Mouse (Mus musculus): Measurements from ENCODE around the gene Sgsm1.

The Sgsm1 gene

DNA sequence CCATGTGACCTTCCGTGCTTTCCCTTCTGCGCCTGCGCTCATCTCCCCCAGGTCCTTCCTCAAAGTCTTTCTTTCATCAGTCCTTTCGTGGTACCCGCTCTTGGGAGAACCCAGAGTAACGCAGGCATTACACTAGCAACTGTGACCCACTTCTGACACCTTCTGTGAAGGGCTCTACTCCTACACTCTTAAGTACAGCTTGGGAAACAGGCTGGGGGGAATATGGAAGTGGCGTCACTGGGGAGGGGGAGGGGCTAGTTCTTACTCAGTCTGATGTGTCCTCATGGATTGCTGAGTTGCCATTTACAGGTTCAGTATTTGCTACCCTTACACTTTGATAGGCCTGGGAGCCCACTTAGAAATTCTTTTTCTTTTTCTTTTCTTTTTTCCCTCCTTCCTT is 29.0 kb downstream of the Sgsm1 start:
- no peak for DNase-seq

DNA sequence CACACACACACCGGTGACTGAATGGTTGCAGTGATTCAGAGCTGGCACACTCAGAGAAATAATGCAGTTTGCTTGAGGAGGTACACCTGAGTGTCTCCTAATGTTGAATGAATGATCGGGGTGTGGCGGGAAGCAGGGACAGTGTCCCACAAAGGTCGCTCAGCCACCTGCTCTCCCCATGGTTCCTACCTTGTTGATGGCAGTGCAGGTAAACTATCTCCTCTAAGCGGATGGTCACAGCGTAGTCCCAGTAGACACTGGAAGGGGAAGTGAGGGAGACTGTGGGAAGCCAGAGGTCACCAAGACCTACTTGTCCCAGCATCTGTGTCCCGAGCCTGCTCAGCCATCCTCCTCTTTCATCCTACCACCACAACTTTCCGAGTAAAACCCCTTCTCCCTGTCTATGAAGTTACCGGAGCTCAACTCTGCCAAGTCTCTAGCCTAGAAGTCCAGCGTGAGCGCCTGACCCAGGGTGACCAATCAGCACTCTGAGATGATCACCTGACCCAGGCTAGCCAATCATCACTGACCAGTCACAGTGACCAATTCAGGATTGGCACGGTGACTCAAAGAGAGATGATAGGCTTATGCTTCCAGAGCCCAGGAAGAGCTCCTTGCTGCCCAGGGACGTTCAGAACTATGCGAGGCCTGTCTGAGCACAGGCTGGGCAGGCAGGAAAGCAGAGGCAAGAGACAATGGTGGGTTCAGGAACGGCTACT is 30.3 kb downstream of the Sgsm1 start:
- DNase-seq = peak; percentile 71 to 86

DNA sequence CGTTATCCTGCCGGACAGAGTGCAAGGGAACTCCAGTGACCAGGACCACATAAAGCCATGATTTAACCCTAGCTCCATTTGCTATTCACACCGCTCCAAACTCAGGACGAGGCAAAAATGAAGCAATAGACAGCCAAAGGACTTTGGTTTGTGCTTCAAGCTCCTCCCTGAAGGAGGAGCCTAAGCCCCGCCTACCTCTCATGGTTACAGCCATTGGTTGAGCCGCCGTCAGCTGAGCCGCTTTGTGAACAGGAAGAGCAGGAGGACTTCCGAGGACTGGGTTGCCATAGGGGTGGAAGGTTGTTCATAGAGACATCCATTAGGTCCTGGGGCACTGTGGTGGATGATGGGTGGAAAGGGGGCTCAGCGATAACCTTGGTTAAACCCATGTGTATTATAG is 34.7 kb downstream of the Sgsm1 start:
- DNase-seq = peak in 1 of 2 experiments; percentile 23

DNA sequence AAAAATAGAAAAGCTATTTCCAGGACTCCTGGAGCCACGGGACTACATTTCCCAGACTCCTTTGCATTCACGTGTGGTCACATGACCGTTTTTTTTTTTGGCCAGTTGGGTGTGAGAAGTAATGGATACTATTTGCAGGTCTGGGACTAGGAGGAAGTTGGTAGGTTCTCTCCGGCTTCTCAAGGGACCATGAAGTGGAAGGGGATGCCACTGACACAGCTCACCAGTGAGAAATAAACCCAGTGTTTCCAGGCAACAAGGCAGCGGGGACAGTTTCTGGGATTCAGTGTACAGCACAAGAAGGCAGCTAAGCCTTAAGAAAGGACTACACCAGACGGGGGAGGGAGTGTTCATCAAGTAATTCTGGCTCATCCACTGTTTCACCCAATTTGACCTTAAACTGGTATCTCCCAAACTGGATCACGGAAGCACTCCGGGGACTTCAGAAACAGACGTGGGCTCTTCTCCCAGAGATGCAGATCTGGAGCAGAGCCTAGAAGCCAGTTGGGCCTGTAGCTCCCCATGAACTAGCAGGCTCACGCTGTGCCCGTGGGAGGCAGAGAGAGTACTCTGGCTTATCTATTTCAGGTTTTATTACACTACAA is 39.3 kb downstream of the Sgsm1 start:
- peak; percentile 38 to 44 for DNase-seq

DNA sequence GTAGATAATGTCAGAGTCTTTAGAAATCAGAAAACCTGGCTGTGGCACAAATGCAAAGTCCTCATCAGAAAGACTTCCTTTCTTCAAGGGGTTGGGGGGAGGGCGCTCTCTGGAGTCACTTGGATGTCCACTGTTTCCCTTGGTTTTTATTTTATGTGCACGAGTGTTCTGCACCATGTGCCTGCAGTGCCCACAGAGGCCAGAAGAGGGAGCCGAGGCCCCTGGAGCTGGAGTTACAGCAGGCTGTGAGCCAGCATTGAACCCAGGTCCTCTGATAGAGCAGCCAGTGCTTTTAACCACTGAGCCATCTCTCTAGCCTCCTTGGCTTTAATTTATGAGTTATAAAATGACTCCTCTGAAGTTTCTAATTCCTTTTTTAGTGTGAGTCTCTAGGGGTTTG is 40.5 kb downstream of the Sgsm1 start:
- DNase-seq = peak; percentile 37 to 59

DNA sequence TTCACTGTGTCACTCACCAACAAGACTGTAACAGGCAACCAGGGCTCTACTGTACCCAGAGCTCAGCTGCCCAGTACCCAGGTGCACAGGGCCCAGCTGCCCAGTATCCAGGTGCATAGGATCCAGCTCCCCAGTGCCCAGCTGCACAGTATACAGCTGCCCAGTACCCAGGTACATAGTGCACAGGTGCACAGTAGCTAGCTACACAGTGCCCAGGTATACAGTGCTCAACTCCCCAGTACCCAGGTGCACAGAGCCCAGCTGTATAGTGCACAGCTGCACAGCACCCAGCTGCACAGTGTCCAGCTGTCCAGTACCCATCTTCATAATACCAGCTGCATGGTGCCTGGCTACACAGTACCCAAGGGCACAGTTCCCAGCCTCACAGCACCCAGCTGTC is 42.3 kb downstream of the Sgsm1 start:
- DNase-seq = no peak

DNA sequence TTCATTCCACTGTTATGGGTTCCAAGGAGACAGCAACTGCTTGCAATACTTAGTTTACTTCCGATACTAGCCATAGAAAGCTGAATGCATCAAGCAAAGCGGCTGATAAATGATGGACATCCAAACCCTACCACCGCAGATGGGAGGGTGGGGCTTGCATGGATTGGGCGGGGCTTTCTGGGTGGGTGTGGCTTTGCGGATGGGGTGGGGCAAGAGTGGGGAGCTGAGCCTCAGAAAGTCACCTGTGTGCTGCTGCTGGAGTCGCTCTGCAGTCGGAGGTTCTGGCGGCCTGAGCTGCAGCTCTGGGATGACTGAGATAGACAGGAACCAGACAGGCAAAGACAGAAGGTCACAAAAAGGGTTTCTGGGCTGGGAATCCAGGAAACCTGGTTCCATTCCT is 44.9 kb downstream of the Sgsm1 start:
- no peak for DNase-seq

DNA sequence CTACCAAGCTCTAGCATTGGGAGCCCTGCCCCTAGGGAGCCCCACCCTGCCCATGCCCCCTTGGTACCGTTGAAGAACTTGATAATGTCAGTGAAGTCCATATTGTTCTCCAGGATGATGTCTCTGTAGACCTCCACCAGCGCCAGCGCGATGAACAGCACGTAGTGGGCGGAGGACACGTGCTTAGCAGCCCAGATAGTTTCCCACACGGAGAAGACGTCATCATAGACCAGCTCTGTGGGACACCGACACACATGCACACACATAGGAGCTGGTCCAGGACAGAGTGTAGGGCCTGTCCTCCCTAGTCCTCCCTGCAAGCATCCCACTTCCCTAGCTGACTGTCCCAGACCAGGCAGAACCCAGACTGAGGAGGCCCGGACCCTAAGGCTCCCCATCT is 59.8 kb downstream of the Sgsm1 start:
- DNase-seq = no peak

DNA sequence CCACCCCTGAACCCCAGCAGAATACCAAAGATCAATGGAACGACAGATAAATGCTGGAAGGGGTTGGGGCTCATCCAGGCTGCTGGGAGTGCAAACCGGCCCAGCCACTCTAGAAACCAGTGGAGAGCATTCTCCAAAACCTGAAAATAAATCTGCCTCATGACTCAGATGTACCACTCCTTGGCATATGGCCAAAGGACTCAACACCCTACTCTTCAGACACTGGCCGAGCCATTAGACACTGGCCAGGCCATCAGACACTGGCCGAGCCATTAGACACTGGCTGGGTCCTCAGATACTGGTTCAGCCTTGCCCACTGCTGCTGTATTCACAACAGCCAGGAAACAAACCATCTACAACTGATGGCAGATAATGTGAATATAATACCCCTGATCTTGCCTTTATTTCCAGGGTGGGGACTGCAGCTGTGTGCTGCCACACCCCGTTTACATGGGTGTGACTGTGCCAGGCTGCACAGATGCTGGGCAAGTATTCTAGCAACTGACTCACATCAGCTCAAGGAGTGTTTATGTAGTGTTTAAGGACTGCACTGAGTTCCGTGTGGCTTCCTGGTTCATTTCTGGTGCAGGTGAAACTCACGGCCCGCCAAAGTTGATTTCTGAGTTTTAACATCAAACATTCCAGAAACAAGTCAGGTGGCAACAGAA is 61.2 kb downstream of the Sgsm1 start:
- DNase-seq = no peak

DNA sequence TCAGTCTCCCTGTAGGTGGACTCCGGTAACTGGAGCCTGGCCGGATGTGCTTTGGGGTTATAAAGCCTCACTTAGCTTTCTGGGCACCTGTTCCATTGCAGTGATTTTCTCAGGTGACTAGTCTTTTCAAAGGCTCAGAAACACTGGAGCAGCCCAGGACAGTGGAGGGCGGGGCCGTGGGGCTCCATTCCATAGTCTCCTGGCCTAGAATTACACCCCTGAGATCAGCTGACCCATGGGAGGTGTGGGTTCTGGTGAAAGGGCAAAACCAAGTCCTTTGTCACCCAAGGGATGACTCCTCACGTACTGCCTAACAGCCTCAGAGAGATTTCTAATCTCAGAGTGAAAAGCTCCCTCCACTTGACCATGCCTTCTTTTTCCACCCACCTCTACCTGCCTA is 80.4 kb downstream of the Sgsm1 start:
- DNase-seq = no peak

DNA sequence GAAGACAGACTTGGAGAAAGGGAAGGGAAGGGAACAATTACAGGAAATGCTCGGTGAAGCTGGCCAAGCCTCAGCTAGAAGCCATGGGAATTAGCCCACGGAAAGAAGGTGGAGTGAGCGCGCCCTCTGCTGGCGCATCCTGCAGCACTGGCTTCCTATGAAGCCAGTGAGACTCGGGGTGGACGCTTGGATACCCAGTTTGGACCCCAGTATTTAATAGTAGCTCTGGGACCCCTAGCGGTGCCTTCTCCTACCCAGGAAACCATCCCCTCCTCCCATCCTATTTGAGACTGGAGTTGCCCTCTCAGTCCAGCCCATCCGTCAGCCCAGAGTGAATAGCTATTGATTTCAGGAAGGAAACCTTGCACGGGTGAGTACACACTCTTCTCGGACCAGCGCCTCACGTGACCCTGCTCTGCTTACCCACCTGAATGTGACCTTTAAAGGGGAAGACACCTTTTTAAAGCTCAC is 83.9 kb downstream of the Sgsm1 start, which contains the start of gene Tmem211:
Gene Tmem211 (plus strand): TSS at position 278 of the 471 bp plus-strand sequence.
- DNase-seq = peak; percentile 95 to 97

DNA sequence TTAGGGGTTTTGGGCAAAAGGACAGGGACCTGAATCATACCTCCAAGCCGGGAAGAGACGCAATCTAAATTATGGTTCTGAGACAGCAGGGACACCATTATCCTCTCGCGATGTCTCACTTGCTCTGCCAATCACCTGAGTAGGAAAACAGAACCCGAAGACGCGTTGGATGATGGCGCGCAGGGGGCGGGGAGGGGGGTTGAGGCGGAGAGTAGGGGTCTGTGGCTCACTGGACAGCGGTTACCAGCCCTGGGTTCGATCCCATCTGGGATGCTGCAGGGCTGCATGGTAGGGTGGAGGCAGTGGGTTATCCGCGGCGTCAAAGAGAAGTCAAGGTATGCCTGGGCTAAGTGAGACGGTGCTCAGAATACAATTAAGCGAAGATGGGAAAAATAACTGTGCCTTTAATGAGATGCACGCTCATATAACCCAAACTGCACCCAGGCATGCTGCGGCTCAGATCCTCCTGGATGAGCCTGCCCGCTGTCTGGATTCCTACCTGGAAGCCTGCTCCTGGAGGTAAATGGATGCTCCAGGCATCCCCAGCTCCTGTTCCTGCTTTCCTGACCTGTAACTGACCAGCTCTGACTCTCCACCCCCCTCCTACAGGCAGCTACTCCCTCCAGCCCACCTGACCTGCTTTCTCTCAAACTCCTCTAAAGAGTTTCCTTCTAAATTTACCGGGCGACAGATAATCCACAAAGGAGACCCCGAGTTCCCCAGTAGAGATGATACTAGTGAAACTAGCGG is 84.7 kb downstream of the Sgsm1 start:
- no peak for DNase-seq

DNA sequence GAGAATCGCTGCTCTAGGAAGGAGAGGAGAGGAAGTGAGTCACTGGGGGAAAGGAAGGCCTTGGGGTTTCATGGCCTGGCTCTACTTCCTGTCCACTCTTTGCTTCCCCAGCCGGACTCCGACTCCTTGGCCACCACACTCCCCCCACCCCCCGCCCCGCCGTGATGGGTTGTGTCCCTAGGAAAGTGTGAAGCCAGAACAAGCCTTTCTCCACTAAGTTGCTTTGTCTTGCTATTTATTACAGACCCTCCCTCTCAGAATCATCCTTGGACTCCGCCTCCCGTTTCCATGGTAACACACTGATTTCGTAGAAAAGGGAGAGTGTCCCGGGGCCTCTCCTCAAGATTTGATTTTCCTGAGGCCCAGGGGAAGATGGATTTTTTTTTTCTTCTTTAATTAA is 85.3 kb downstream of the Sgsm1 start:
- no peak for DNase-seq

DNA sequence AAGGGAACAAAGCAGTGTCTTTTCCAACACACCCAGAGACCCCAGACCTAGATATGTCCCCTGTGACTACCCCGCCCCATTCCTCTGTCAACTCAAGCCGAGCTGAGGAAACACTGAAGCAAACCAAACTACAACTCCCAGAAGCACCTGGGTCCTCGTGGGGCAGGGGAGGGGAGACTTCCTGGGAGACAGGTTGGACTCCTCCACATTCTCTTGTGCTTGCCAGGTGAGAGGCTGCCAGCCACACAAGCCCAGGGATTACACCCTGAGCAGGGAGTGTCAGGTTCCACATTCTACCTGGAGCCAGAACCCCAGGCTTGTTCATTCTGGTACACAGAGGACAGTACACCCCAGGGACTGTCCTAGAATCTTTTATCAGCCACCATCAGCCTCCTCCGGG is 86.7 kb downstream of the Sgsm1 start:
- DNase-seq = no peak

DNA sequence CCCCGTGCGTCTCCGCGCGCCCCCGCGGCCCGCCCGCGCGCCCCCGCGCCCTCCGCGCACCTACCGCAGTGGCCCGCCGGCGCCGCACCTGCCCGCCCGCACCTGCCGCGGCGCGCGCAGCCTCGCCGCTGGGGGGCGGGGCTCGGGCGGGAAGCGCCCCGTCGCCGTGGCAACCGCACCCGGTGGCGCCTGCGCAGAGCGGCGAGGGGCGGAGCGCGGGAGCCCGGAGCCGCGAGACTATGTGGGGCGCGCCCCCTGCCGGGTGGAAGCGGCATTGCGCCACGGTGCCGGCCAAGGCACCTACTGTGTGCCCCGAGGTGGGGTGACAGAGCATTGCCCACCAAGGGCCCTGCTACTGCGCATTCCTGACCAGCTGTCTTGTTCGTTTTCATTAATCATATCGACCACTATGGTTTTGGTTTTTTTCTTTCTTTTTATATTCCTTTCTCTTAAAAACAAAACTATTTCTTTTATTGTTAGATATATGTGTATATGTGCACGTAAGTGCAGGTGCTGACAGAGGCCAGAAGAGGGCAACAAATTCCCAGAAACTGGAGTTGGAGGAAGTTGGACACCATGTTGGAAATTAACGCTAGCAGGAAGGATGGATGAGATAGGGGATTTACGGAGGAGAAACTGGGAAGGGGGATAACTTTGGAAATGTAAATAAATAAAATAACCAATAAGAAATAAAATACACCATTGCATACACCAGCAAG is 89.3 kb downstream of the Sgsm1 start, which contains the start of gene 2900026A02Rik:
Gene 2900026A02Rik (minus strand): TSS at position 90 of the 719 bp plus-strand sequence.
- peak; percentile 84 to 90 for DNase-seq

DNA sequence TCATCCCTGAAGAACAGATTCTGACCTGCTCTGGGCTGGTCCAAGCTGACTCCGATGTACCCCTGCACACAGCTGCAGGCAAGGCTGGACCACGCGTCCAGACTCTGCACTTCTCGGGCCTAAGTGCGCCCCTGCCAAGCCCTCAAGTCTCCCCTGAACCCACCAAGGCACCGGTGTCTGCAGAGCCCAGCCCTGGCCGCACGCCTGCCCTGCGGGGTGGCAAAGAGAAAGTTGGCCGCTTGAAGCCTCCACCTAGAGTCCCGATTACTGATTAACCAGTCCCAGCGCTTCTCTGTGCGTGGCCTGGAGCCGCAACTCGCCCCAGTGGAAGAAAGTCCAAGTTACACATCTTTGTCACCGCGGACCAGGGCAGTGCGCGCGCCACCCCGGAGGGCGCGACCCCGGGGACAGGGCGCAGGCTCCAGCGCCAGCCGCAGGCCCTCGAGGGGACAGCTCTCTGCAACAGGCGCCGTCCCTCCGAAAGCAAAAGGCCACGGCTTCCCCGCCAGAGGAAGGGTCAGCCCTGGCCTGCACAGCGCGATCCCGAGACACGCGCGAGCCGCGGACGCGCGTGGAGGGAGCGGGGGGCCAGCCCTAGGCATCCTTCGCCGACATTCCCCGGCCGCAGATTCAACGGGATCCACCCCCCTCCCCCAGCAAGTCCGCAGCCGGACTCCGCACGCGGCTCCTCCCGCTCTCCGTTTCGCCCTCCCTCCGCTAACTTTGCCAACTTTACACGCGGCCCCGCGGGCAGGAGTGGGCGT is 90.0 kb downstream of the Sgsm1 start:
- peak; percentile 32 to 52 for DNase-seq

DNA sequence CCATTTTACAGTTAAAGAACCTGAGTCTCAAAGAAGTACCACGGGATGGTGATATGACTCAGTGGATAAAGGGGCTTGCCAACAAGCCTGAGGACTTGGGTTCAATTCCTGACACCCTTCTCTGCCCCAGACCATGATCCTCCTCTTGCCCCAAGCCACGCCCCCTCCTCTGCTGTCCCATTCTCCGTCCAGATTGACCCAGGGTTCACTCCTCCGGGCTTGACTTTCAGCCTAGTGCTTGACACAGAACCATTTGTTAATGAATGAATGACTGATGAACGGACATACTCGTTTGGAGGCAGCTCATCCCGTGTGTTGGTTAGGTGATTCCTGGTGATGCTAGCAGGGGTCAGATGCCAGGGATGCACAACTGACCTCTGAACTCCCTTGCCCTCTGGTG is 90.7 kb downstream of the Sgsm1 start:
- no peak for DNase-seq

DNA sequence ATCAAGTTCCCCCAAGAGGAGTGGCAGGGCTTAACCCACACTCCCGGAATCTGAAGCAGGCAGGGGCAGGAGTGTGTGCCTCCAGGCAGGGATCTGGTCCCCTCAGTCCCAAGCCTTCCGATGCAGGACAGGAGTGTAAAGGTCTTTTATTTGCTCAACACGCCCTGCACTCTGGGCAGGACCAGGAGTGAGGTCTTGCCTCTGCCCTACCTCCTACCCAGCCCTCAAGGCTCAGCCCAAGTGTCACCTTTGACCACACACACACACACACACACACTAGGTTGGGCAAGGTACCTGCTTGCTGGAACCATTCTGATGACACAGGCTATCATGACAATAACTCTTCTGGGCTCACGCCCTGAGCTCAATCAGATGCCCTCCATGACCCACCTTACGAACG is 91.1 kb downstream of the Sgsm1 start:
- no peak for DNase-seq

DNA sequence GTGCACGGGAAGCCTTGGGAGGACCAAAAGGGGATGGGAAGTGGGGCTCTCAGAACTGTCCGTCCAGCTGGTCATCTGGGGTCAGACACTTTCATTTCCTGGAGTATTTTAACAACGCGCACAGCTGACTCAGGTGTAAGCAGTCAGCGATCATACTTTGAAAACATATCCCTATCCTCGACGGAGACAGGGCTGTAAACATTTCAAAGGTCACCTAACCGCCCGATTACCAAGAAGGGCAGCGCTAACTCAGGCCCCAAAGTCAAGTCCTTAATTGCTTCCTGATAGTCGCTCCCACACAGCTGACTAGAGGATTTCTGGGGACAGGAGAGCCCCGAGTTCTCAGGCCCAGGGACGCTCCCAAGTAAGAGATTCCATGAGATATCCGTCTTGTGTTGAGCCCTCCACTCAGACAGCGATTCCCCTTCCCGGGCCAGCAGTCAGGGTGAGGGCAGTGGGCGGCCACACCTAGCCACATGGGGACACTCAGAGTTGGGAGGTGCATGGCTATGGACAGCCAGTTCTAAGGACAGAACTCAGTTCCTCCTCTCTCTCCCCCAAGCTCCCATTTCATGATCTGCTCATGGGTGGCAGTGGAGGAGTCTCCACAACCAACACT is 91.9 kb downstream of the Sgsm1 start:
- no peak for DNase-seq

DNA sequence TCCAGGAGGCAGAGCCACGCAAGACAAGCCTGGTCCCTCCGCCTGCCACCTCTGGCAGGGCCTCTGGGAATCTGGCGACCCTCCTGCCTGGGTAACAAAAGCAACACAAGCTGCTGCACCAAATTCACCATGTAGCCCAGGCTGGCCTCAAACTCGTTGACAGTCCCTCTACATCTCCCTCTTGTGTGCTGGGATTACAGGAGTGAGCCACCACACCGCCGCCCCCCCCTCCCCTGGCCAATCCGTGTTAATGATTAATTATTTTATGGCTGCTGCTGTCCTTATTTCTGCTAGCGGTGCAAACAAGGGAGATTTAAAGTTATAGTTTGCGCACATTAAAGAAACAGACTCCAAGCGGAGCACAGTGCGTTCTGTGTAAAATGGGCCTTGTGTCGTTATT is 93.5 kb downstream of the Sgsm1 start:
- DNase-seq = no peak

DNA sequence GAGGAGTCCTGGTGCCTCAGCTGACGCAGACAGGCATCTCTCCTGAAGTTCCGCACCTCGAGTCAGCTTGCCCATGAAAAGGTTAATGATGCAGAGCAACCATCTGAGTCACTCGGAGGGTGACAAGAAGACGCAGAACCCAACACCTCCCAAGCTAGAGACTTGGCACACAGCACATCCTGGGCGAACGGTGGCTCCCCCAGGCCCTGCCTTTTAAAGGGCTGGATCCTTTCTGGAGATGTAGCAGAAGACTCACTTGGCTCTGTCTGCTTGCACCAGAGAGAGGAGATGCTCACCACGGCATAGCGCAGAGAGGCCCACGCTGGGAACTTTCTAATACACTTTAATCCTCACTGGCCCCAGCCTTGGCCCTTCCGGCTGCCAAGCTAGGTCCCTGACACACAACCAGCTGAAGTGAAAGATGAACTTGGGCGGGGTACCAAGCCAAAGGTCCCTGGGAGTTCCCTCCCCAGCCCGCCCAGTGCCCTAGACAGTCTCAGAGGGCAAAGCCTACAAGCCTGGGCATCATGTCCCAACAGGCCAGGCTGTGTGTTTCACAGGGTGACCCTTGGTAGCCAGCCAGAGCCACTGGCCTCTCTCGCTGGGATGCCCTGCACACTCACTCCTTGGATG is 94.1 kb downstream of the Sgsm1 start:
- no peak for DNase-seq
